Mouse (Mus musculus): Measurements from ENCODE around the gene Tgoln1.

Gene Tgoln1

DNA sequence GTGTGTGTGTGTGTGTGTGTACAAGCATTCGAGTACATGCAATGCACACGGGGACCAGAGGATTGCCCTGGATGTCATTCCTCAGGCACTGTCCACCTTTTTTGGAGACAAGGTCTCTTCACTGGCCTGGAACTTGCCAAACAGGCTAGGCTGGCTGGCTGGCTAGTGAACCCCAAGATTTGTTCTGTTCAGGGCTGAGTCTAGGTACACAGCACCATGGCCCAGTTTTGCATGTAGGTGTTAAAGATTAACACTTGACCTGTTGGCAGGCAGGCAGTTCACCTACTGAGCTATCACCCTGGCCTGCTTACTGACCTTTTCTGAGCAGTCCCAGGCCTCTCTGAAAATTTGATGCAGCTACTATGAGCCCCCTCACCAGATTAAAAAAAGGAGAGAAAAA, 13.6 kb upstream of the Tgoln1 start:
- no peak for DNase-seq (ENCODE audit: low spot score in 2 of 2)

DNA sequence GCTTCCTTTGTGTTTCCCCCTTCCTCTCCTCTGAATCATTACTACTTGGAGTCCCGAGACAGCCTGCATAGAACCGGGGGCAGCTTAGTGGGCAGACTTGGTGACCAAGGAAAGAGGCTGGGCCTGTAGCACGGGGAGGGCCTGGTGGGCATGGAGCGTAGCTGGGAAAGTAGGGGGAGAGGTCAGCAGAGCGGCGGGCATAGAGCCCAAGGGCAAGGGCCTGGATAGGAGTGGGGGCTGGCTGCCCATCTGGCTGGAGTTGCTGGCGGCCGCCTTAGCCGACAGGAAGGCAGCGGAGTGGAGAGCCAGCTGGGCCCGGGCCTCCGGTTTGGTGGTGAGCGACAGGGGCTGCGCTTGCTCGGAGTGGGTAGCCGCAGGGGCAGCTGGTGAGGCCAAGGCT, 10.5 kb upstream of the Tgoln1 start:
- no peak for DNase-seq (ENCODE audit: low spot score in 2 of 2)

DNA sequence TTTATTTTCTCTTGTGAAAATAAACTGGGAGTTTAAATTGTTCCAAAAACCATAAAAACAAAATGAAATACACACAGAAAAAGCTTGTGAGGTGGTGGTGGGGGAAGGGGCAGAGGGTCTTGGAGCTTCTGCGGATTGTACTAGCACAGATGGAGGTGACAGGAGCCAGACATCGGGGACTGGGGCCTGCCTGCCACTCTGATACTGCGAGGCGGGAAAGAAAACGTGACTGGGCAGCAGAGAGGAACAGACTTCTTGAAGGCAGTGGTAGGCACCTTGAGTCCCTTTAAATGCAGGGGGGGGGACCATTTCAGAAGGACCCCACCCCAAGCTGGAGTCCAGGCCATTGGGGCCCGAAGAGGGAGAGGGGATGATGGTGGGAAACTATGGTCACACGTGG, 9.6 kb upstream of the Tgoln1 start:
- DNase-seq (ENCODE audit: low spot score in 2 of 2) = no peak

DNA sequence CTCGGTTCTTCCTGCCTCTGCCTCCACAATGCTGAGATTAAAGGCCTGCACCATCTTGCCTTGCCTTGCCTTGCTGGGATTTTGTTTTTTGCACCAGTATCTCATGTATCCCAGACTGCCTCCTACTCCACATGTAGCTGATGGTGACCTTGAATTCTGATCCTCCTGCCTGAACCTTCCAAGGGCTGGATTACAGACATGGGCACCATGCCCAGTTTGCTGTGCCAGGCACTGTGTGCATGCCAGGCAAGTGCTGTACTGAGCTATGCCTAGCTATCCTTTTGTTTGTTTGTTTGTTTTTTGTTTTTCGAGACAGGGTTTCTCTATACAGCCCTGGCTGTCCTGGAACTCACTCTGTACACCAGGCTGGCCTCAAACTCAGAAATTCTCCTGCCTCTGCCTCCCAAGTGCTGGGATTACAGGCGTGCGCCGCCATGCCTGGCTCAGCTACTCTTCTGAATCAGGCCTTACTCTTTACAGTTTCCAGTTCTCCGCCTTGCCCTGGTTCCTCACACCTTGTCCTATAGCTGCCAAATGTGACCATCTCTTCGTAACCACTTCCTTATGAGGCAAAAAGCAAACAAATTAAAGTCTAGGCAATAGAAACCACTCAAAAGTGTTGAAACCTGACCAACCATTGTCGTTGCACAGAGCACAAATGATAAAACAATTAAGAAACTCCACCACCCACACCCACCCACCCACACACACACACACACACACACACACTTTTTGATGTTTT, 7.0 kb upstream of the Tgoln1 start:
- no peak for DNase-seq (ENCODE audit: low spot score in 2 of 2)

DNA sequence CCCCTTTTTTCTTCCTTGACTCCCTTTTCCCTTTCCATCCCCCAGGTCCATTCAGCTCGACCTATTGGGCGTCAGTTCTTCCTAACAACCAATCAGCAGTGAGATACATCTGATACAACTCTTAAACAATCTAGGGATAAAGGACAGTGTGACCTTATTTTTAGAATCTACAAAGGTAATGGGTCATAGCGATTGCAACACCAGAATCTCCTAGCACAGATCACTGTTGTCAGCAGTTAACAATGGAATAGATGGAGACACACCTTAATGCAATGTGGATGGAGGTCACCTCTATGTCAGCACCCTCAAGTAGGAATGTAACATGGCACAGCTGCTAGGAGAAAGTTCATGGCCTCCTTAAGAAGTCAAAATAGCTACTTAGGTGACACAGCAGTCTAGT, 6.1 kb upstream of the Tgoln1 start:
- no peak for DNase-seq (ENCODE audit: low spot score in 2 of 2)

DNA sequence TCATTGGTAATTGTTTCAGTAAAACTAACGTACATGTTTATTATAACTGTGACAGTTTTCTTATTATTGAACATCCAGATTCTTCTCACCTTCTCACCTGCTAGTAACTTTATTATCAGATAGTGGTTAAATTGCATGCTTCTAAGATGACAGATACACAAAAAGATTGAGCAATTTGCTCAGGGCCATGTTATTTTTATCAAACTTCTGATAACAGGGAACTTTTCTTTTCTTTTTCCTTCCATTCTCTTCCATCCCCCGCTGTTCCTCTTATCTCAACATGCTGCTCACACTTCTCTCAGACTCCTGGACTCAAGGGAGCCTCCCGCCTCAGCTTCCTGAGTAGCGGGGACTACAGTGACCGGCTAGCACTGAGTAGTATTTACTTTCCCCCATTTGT, 4.1 kb upstream of the Tgoln1 start:
- DNase-seq (ENCODE audit: low spot score in 2 of 2) = no peak

DNA sequence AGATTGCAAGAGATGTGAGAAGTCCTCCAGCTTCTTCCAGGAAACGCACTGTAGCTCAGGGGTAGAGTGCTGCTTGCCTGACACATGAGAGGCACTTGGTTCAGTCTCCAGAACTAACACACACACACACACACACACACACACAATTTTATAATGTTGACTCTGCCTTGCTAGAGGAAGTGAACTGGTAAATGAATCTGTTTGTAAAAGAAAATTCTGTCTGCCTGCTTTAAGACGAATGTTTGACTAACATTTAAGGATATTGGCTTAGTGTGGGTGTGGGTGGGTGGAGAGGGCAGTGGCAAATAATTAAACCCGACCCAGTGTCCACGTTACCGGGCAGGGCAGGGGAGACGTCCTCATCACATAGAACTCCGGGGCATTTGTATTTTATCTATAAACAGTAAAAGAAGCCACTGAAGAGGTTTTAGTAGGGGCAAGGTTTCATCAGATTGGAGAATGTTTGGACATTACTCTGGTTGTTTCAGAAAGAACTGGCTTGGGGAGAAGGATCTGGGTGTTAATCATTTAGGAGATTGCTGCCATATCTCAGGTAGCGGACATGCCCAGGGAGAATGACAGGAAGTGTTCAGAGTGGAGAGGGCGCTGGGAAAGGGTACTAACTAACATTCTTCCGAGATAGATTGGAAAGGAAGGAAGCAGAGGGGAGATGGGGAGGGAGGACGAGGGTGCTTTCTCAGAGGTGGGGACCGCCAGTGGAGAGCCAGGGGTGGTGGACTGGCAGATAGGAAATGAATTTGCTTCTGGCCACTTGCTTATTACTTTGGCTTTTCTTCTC, 3.1 kb upstream of the Tgoln1 start:
- no peak for DNase-seq (ENCODE audit: low spot score in 2 of 2)

DNA sequence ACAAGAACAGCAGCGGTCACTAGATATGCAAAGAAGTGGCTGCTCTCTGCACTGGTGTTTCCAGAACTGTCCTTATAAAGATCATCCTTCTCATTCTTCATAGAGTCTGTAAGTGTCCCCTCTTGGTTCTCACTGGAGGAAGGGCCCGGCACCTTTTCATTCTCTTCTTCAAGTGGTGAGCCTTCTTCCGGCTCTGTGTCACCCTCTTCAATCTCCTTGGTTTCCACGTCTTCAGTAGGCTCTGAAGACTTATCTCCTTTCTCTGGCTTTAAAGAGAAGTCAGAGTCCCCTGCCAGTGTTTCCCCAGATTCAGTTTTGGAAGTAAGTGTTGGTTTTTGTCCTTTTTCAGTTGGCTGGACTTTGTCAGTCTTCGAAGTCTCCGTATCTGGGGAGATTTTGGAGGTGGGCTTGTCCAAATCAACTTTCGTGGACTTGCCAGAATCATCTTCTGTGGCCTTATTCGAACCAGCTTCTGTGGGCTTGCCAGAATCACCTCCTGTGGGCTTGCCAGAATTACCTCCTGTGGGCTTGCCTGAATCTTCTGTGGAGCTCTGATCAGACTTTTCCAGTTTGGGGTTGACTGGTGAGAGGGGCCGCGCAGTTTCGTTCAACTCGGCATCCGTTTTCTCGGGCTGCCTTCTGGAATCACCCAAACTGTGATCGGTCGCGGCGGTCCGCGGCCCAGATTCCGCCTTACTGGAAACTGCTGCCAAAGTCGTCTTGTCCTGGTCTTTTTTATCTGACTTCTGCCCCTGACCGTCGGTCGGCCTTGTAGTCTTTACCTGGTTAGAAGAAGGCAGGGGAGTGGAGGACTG, 1.0 kb downstream of the Tgoln1 start:
- DNase-seq (ENCODE audit: low spot score in 2 of 2) = no peak

DNA sequence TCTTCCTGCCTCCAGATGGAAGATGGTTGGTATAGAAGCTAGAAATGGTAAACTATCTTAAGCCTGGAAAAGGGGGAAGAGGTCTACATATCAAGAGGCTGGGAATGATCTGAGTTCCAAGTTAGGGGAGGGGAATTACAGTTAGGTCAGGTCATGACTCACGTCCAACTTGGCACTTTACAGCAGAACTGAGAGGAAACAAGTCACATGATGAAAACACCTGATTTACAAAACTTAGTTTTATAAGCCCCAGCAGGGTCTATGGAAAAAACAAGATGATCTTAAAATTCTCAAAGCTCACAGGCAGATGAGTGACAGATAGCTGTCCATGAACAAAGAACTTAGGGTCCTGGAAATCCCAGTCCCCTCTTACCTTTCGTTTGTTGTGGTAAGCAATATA, 1.6 kb downstream of the Tgoln1 start:
- DNase-seq (ENCODE audit: low spot score in 2 of 2) = no peak

DNA sequence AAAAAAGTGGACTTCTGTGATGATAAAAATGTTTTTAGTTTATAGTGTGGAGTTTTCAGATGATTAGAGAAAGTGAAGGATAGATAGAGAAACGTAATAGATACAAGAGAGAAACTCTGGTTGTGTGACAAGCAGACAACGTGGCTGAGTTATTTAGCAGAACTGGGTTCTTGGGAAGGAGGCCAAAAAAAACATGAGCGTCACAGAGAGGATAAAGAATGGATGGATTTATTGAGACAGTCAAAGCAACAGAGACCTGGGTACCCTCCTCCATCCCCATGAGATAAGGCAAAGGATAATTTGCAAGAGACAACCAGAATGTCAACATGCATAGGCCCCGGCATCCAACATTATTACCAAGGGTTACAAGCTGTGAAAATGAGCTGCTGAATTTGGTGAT, 6.5 kb downstream of the Tgoln1 start:
- no peak for DNase-seq (ENCODE audit: low spot score in 2 of 2)

DNA sequence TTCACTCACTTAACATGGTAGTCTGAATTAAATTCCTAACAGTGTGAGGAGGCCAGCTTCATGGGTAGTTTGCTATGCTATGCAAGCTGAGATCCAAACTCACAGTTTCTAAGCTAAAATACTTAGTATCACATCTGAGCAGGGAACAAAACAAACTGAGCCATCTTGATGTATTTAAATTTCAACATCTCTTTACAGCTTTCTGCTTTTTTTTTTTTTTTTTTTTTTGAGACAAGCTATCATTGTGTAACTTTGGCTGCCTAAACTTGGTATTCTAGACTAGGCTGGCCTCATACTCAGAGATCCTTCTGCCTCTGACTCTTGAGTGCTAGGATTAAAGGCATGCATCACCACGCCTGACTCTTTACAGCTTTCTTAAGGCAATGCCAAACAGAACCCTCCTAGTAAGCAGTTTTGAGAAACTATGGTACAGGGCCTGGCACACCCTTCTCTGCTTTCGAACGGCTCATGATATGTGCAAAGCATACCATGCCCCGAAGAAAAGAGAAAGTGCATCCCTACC, 8.1 kb downstream of the Tgoln1 start:
- no peak for DNase-seq (ENCODE audit: low spot score in 2 of 2)

DNA sequence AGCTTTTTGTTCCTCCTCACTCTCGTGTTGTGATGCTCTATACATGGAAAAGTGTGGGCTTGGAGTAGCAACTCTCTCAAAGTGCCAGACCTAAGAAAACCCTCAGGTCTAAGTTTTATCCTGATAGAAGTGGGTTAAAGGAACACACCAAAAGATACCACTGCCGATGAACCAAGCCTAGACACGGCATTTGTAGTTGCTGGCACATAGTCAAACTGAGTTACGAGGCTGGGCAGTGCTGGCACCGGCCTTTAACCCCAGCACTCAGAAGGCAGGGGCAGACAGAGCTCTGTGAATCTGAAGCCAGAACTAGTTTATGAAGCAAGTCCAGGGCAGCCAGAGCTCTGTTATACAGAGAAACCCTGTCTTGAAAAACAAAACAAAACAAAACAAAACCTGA, 9.1 kb downstream of the Tgoln1 start:
- DNase-seq (ENCODE audit: low spot score in 2 of 2) = no peak

DNA sequence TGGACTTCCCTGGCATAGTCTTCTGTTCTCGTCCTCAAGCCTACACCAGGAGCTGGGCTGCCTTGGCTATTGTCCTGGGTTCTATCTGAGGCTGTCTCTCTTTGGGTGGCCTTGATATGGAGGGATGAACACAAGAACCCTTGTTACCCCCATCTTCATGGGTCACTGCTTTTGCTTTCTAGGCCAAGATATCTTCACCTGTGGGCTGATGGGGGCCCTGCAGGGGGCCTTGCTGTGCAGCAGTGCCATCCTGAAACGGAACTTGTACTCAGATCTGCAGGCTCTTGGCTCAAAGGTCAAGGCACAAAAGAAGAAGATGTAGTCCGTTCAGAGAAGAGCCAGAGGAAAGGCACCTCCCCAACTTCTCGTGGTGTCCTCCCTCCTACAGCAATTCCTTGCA, 9.7 kb downstream of the Tgoln1 start:
- no peak for DNase-seq (ENCODE audit: low spot score in 2 of 2)

DNA sequence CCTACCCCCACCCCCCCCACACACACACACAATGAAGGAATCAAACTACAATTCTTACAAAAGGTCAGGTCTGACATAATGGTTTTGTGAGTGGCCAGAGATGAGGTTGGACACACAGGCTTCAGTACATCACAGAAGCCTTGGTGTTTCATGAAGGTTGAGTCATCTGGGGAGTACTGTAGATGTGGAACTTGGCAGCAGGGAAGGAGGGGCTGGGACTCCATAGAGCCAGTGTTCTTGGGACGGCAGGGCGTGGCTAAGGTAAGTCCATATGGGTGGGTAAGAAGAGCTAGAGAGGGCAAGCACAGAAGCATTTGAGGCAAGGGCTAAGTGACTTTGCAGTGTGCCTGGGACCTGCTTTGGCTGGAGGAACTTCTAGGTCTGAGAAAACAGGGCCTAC, 12.7 kb downstream of the Tgoln1 start:
- DNase-seq (ENCODE audit: low spot score in 2 of 2) = no peak

DNA sequence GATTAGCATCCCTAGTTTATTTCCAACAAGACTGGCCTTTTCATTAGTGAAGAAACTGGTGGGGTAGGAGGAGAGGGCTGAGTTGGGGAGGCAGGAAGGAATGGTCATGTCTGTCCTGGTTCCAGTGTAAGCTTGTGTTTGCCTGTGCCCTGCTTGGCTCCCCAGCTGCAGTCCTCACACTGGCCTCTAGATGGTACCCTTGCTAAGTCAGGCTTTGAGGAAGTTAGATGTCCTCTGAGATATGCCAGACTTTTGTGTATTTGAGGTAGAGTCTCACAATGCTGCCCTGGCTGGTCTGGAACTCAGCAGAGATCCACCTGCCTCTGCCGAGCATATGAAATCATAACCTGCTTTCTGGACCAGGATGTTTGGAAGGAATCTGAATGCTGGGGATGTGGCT, 15.1 kb downstream of the Tgoln1 start:
- peak; percentile 60 to 69 for DNase-seq (ENCODE audit: low spot score in 2 of 2)

DNA sequence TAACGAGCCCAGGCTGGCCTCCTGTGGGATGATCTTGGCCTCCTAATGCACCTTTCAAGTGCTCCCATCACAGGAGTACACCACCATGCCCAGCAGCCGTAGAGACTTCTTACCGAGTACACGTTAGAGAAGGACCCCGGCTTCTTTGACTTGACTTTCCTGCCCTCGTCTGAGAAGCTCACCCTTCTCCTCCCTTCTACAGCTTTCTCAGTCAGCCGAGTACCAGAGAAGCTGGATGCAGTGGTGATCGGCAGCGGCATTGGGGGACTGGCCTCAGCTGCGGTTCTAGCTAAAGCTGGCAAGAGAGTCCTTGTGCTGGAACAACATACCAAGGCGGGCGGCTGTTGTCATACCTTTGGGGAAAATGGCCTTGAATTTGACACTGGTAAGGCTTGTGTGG, 16.0 kb downstream of the Tgoln1 start:
- DNase-seq (ENCODE audit: low spot score in 2 of 2) = no peak

DNA sequence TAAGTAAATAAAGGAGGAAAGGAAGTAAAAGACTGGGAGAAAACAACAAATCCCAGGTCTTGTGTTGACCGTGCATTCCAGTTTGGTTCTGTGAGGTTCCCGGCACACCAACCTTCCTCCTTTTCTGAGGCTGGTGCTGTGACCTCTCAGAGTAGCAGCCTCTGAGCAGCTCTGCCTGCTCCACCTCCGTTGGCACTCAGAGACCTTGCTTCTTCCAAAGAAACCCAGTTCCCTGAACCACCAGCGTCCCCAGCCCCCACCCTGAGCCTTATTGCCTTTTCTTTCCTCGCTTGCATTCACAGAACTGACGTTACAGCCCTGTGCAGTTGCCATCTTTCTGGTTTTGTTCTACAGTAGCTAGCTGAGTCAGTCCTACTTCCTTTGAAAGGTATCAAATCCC, 16.6 kb downstream of the Tgoln1 start:
- no peak for DNase-seq (ENCODE audit: low spot score in 2 of 2)

DNA sequence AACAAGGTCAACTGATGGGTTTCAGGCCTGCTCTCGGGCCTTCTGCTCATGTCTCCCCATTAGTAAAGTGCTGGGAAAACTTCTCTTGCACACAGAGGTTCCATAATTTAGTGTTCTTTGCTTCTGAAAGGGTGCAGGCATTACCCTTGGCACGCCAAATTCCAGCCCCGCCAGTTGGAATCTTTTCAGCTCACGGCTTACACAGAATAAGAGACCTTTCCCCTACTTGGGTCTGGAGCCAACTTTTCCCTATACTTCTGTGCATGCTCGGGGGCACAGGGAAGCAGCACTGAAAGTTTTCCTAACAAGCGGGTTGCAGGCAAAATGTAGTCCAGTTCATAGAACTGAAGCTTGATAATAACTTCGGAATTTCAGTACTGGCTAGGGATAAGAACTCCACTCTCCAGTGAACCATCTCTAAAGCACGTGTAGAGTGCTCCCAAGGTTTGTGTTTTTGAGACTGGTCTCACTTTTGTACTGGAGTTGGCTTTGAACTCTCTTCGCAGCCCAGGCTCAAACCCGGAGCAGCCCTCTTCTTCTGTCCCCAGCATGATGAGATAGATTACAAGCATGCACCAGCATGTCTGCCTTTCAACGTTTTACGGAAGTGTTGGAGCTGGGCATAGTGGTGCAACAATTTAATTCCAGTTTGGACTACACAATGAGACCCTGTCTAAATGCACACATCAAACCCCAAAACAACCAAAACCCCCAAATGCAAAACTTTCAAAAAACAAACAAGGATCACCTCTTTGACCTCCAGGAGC, 17.8 kb downstream of the Tgoln1 start:
- DNase-seq (ENCODE audit: low spot score in 2 of 2) = no peak

DNA sequence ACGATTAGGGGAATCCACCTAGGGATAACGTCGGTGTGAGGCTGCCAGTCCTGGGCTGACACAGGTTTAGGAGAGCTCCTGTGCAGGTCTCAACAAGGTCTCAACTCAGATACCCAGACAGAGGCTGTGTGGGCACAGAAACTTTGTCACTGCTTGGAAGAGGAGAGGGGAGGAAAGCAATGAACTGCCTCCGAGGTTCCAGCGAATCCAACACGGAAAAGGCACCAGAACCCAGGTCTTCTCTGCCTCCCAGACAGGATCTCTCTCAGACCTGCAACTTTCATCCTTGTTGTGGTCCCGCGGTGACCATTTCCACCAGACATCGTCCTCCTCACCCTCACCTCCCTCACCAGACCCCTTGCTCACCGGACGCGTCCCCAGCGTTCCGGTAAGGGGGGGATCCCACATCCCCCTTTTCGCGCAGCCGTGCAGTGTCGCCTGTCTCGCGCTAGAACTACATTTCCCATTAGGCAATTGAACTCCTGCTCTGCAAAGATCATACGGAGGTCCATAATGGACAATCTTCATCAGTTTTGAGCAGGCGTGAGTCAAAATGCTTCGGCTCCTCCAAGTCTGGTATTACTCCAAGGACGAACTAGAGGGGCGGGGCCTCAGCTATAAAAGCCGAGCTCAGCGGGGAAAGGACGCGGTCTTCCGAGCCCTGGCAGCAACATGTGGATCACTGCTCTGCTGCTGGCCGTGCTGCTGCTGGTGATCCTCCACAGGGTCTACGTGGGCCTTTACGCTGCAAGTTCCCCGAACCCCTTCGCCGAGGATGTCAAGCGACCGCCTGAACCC, 18.6 kb downstream of the Tgoln1 start, which contains the start of the genes Elmod3 and Retsat:
Elmod3 (minus strand) TSS at position 458 of the 798 bp plus-strand sequence.
Retsat (plus strand) TSS at position 520 of the 798 bp plus-strand sequence.
- peak; percentile 86 to 92 for DNase-seq (ENCODE audit: low spot score in 2 of 2)

DNA sequence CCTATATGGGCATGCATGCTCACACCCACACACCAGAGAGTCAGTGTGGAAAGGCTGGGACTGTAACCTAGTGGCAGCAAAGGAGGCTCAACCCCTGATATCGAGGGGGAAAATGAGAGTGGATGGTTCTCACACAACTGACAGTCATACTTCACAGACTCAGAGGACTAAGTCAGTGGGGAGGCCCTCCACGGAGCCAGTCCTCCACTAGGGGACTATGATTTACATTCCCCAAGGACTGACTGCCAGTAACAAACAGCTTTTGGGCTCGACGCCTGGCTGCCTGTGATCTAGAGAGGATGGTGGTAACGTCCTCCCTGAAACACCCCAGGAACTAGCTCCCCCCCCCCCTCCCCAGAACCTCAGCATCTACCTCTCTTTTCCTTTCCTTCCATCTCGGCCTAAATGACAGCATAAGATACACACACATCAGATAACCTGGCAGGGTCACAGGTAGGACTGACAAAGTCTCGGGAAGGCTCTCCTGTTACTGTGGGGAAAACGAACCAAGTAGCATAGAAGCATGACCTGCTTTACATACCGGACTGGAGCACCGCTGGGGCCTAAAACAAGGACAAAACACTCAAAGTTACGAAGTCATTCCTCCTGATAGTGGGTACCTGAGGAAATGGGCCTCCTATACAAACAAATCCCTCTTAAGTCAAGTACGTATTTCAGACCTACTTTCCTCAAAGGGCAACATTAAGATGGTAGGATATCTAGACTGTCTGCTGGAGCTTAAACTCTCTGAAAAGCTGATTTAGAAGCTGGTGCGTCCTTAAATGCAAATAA, 19.5 kb downstream of the Tgoln1 start:
- no peak for DNase-seq (ENCODE audit: low spot score in 2 of 2)

Measured in right cerebral cortex, postnatal 36 days (tissue).